Mouse (Mus musculus) liver, adult 2 months (tissue): ENCODE results near the gene Sv2c.

Experiments
- CTCF ChIP-seq: fragments of 200-500 bp; IDR thresholded peaks from 2 replicates; pipeline ENCODE4 v1.5.1; 2011; ENCODE audit warnings: low read depth, low read length, control low read depth
- POLR2A ChIP-seq: fragments of 200-500 bp; IDR thresholded peaks from 2 replicates; pipeline ENCODE4 v1.6.1; 2011; ENCODE audit warnings: low read length, control low read depth; ENCODE audit not compliant: insufficient read depth; ENCODE audit errors: extremely low read depth

DNA sequence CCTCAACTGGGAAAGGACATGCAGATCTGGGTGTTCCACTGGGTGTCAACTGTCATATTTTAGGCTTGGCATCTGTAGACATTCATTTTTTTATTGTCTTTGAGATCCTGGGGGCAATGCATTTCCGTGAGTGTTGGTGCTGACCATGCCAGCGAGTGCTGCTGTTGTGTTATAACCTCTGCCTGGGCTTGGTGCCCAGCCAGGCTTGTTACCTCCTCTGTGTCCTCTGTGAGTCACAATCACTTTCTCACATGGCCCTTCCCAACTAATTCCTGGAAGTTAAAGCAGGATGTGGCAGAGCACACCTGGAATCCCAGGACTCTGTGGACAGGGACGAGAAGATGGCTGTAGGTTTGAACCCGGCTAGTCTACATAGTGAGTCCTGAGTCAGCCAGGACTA lies 209.8 kb downstream of the Sv2c start:
- TF ChIP-seq CTCF = no peak
- TF ChIP-seq POLR2A = no peak
